Mouse (Mus musculus): ENCODE results near the gene D10Jhu81e. TPM values are rescaled to one million over a fixed set of nuclear protein-coding genes. Genes with fewer than 3 reads are reported as not detected.

Gene D10Jhu81e
- polyA plus RNA-seq, 1 experiment from 2014 or later = 34.9 TPM

GRCm38 (mm10) chr10:78160369-78161095, 9.1 kb downstream of the D10Jhu81e start:
- no peak overlapping the region for H3K9ac ChIP-seq
- H3K4me3 ChIP-seq (replicated peaks) = no peak overlapping the region
- no peaks in the 10 kb centered on the region for H3K9me3 ChIP-seq
- WGBS = 86% methylated on average over 16 of the region's 16 CpGs
- H3K27me3 ChIP-seq (replicated peaks) = no peaks in the 10 kb centered on the region
- no peak overlapping the region for H3K4me2 ChIP-seq (replicated peaks)
- H3K36me3 ChIP-seq = 0 out of 2 replicates have a peak, but pooled peaks cover 14% of the 10 kb centered on the region
- peaks cover 7% of the 10 kb centered on the region for H3K4me1 ChIP-seq (replicated peaks)
- ATAC-seq = 0 out of 2 replicates have a peak, but pooled peaks have one; percentile 4
- no peak overlapping the region for H3K27ac ChIP-seq

- WGBS = 4% methylated on average over 7 of the region's 7 CpGs
- no peak overlapping the region for H3K9ac ChIP-seq
Observed at GRCm38 (mm10) chr10:78159906-78160305, 9.7 kb downstream of the D10Jhu81e start.

GRCm38 (mm10) chr10:78159252-78159878, 10.2 kb downstream of the D10Jhu81e start:
- peak overlapping the region; percentile 64 for H3K27ac ChIP-seq
- WGBS = 11% methylated on average over 17 of the region's 17 CpGs
- no peak overlapping the region for H3K9ac ChIP-seq

More at GRCm38 (mm10) chr10:78159906-78160305, 9.7 kb downstream of the D10Jhu81e start:
- Histone ChIP-seq H3K36me3 (0 out of 2 replicates have a peak, but pooled peaks cover 10% of the 10 kb centered on the region), H3K4me2 (replicated peaks) (peak overlapping the region; percentile 54), H3K4me3 (replicated peaks) (peak overlapping the region; percentile 12; the same call in 1 of the 2 replicates), H3K27ac (peak overlapping the region; percentile 64), H3K4me1 (replicated peaks) (peaks cover 7% of the 10 kb centered on the region), H3K27me3 (replicated peaks) (no peaks in the 10 kb centered on the region), H3K9me3 (no peaks in the 10 kb centered on the region)
- ATAC-seq = peak; percentile 83

GRCm38 (mm10) chr10:78158041-78158440, 11.5 kb downstream of the D10Jhu81e start:
- Histone ChIP-seq H3K4me3 (replicated peaks) (no peak overlapping the region), H3K27me3 (replicated peaks) (no peaks in the 10 kb centered on the region), H3K9ac (no peak overlapping the region), H3K9me3 (no peaks in the 10 kb centered on the region), H3K4me2 (replicated peaks) (no peak overlapping the region), H3K36me3 (0 out of 2 replicates have a peak, but pooled peaks cover 10% of the 10 kb centered on the region), H3K4me1 (replicated peaks) (peaks cover 7% of the 10 kb centered on the region), H3K27ac (no peak overlapping the region)
- WGBS = 63% methylated on average over 15 of the region's 15 CpGs
- ATAC-seq = no peak

More at GRCm38 (mm10) chr10:78159252-78159878, 10.2 kb downstream of the D10Jhu81e start:
- peaks cover 7% of the 10 kb centered on the region for H3K4me1 ChIP-seq (replicated peaks)
- H3K9me3 ChIP-seq = no peaks in the 10 kb centered on the region
- no peaks in the 10 kb centered on the region for H3K27me3 ChIP-seq (replicated peaks)
- H3K4me3 ChIP-seq (replicated peaks) = peak overlapping the region; percentile 12
- peak overlapping the region; percentile 54 for H3K4me2 ChIP-seq (replicated peaks)
- H3K36me3 ChIP-seq = 0 out of 2 replicates have a peak, but pooled peaks cover 10% of the 10 kb centered on the region
- peak; percentile 75 for ATAC-seq

GRCm38 (mm10) chr10:78156926-78157325, 12.7 kb downstream of the D10Jhu81e start:
- Histone ChIP-seq H3K4me1 (replicated peaks) (peaks cover 7% of the 10 kb centered on the region), H3K9ac (no peak overlapping the region), H3K27me3 (replicated peaks) (no peaks in the 10 kb centered on the region), H3K9me3 (no peaks in the 10 kb centered on the region), H3K36me3 (no peaks in the 10 kb centered on the region), H3K4me3 (replicated peaks) (no peak overlapping the region), H3K27ac (no peak overlapping the region), H3K4me2 (replicated peaks) (no peak overlapping the region)
- ATAC-seq = no peak
- 45% methylated on average over 6 of the region's 6 CpGs for WGBS

GRCm38 (mm10) chr10:78148834-78149766, 20.5 kb downstream of the D10Jhu81e start:
- Histone ChIP-seq H3K4me1 (replicated peaks) (peaks cover 13% of the 10 kb centered on the region), H3K9me3 (no peaks in the 10 kb centered on the region), H3K27me3 (replicated peaks) (no peaks in the 10 kb centered on the region; the same call in 1 of the 2 replicates), H3K4me2 (replicated peaks) (no peak overlapping the region), H3K4me3 (replicated peaks) (no peak overlapping the region), H3K36me3 (no peaks in the 10 kb centered on the region), H3K9ac (no peak overlapping the region), H3K27ac (0 out of 2 replicates have a peak overlapping the region, but pooled peaks have one; percentile 77)
- peak; percentile 2; the same call in 1 of the 2 replicates for ATAC-seq
- 60% methylated on average over 10 of the region's 10 CpGs for WGBS

- no peaks in the 10 kb centered on the region for H3K9me3 ChIP-seq
- no peaks in the 10 kb centered on the region for H3K36me3 ChIP-seq
- H3K27me3 ChIP-seq (replicated peaks) = no peaks in the 10 kb centered on the region; the same call in 1 of the 2 replicates
- no peak overlapping the region for H3K9ac ChIP-seq
- no peak overlapping the region for H3K4me3 ChIP-seq (replicated peaks)
- WGBS = 54% methylated on average over 4 of the region's 4 CpGs
- ATAC-seq = peak; percentile 74
- no peak overlapping the region for H3K4me2 ChIP-seq (replicated peaks)
- peak overlapping the region; percentile 77 for H3K27ac ChIP-seq
- peaks cover 16% of the 10 kb centered on the region for H3K4me1 ChIP-seq (replicated peaks)
Observed at GRCm38 (mm10) chr10:78147908-78148441, 21.6 kb downstream of the D10Jhu81e start.

- Histone ChIP-seq H3K27ac (peak overlapping the region; percentile 77), H3K4me3 (replicated peaks) (no peak overlapping the region), H3K36me3 (no peaks in the 10 kb centered on the region), H3K27me3 (replicated peaks) (no peaks in the 10 kb centered on the region; the same call in 1 of the 2 replicates), H3K9ac (no peak overlapping the region), H3K9me3 (no peaks in the 10 kb centered on the region), H3K4me1 (replicated peaks) (peaks cover 25% of the 10 kb centered on the region), H3K4me2 (replicated peaks) (0 out of 2 replicates have a peak overlapping the region, but pooled peaks have one; percentile 34)
- 40% methylated on average over 8 of the region's 8 CpGs for WGBS
- ATAC-seq = peak; percentile 86
Observed at GRCm38 (mm10) chr10:78143727-78144505, 25.7 kb downstream of the D10Jhu81e start.

GRCm38 (mm10) chr10:78140843-78141242, 28.7 kb downstream of the D10Jhu81e start:
- no peak overlapping the region for H3K9ac ChIP-seq
- H3K27ac ChIP-seq = no peak overlapping the region
- H3K27me3 ChIP-seq (replicated peaks) = no peaks in the 10 kb centered on the region; the same call in 1 of the 2 replicates
- no peaks in the 10 kb centered on the region for H3K36me3 ChIP-seq
- ATAC-seq = no peak
- no peaks in the 10 kb centered on the region for H3K9me3 ChIP-seq
- H3K4me1 ChIP-seq (replicated peaks) = peaks cover 28% of the 10 kb centered on the region
- 75% methylated on average over 3 of the region's 3 CpGs for WGBS
- no peak overlapping the region for H3K4me2 ChIP-seq (replicated peaks)
- H3K4me3 ChIP-seq (replicated peaks) = no peak overlapping the region

GRCm38 (mm10) chr10:78140251-78140600, 29.4 kb downstream of the D10Jhu81e start:
- ATAC-seq = no peak
- no peak overlapping the region for H3K27ac ChIP-seq
- 97% methylated on average over 1 of the region's 1 CpGs for WGBS

More at GRCm38 (mm10) chr10:78140251-78140600, 29.4 kb downstream of the D10Jhu81e start:
- Histone ChIP-seq H3K36me3 (no peaks in the 10 kb centered on the region), H3K4me2 (replicated peaks) (no peak overlapping the region), H3K9ac (no peak overlapping the region), H3K27me3 (replicated peaks) (no peaks in the 10 kb centered on the region; the same call in 1 of the 2 replicates), H3K9me3 (no peaks in the 10 kb centered on the region), H3K4me3 (replicated peaks) (no peak overlapping the region), H3K4me1 (replicated peaks) (peaks cover 33% of the 10 kb centered on the region)

All from intestine, embryonic 15.5 days (tissue).